Comparison of ENCODE assay signal across 9 mouse cellular contexts in genomic region chr2:128816916-128817315, GRCm38 (mm10). TPM values are rescaled to one million over a fixed set of nuclear protein-coding genes. Genes with fewer than 3 reads are reported as not detected.
A peak's percentile ranks its signal among the peaks of the same experiment; 100 is the strongest.
DNase-seq lines count a peak whose midpoint lies in the region; ATAC-seq and TF ChIP-seq lines count a peak whose summit lies in the region.
"Had no signal": no experiment of that assay in that cellular context is flagged by ENCODE, and none has a peak within 500 bp of the region (broad histone marks: within the 10 kb centered on the region; RNA-seq: fewer than 3 reads in every experiment).

No protein-coding gene starts in this region.

- 0 out of 2 replicates have a peak, but pooled peaks cover 3% of the 10 kb centered on the region for H3K79me2 ChIP-seq in CH12.LX (replicated peaks; ENCODE audit: control insufficient read depth, extremely low read depth, insufficient read depth, poor library complexity, severe bottlenecking)

- peak overlapping the region; percentile 51 for H3K9ac ChIP-seq in CH12.LX (ENCODE audit: insufficient read depth, low read depth)
- H3K9ac ChIP-seq in heart, embryonic 15.5 days = no peak overlapping the region
- no peak overlapping the region for H3K9ac ChIP-seq in liver, embryonic 14.5 days (replicated peaks)

- dilution Hi-C loops in CH12.LX (cut with MboI; ENCODE audit: extremely low pct_ligation_motif_present, extremely low pct_unique_long_range_greater_than_20kb, low sequenced_read_pairs) = no loop called here

- 46% methylated on average over 6 of the region's 6 CpGs for whole genome bisulfite sequencing in heart, embryonic 15.5 days
- WGBS in liver, embryonic 14.5 days (ENCODE audit: insufficient replicate concordance) = 44% methylated on average over 6 of the region's 6 CpGs

- H3K4me3 ChIP-seq in erythroblast, embryonic 14.5 days (replicated peaks) = peak overlapping the region; percentile 94
- H3K4me3 ChIP-seq in CH12.LX (replicated peaks in 1 of 3; ENCODE audit: low read depth in 2 of 3, low read length in 2 of 3, poor library complexity in 1 of 3) = peak overlapping the region in 2 of 3 experiments; percentile 73 to 76
- H3K4me3 ChIP-seq in heart, embryonic 15.5 days = peak overlapping the region; percentile 81
- H3K4me3 ChIP-seq in liver, embryonic 14.5 days (ENCODE audit: insufficient read depth in 1 of 2, low read depth in 2 of 2, low read length in 2 of 2) = peak overlapping the region in 1 of 2 experiments; percentile 84; a peak in 2 of 4 replicates

- peaks cover 3% of the 10 kb centered on the region; the same call in 1 of the 2 replicates for H3K36me3 ChIP-seq in erythroblast, embryonic 14.5 days (ENCODE audit: control insufficient read depth)
- peaks cover 0 to 7% of the 10 kb centered on the region in 2 experiments for H3K36me3 ChIP-seq in CH12.LX (replicated peaks in 1 of 2; ENCODE audit: control insufficient read depth in 1 of 2, insufficient read depth in 1 of 2, low read length in 1 of 2)
- H3K36me3 ChIP-seq in heart, embryonic 15.5 days = no peaks in the 10 kb centered on the region
- H3K36me3 ChIP-seq in liver, embryonic 14.5 days (replicated peaks; ENCODE audit: control insufficient read depth, insufficient read depth, low read depth) = no peaks in the 10 kb centered on the region

- H3K27ac ChIP-seq in CH12.LX (ENCODE audit: insufficient read depth, low read depth) = no peak overlapping the region
- peak overlapping the region; percentile 93 for H3K27ac ChIP-seq in heart, embryonic 15.5 days
- no peak overlapping the region for H3K27ac ChIP-seq in liver, embryonic 14.5 days

- no peak for DNase-seq in CH12.LX (ENCODE audit: extremely low read depth)
- DNase-seq in liver, embryonic 14.5 days (ENCODE audit: low read depth in 3 of 3, low spot score in 3 of 3) = no peak
- DNase-seq in right cerebral cortex, adult 2 months (ENCODE audit: low spot score in 2 of 2) = no peak
- DNase-seq in left cerebral cortex, adult 9 months (ENCODE audit: low spot score in 2 of 2) = no peak

- peaks cover 12% of the 10 kb centered on the region for H3K27me3 ChIP-seq in erythroblast, embryonic 14.5 days (ENCODE audit: control insufficient read depth)
- no peaks in the 10 kb centered on the region for H3K27me3 ChIP-seq in CH12.LX (replicated peaks)
- H3K27me3 ChIP-seq in heart, embryonic 15.5 days = no peaks in the 10 kb centered on the region
- no peaks in the 10 kb centered on the region; the same call in 1 of the 2 replicates for H3K27me3 ChIP-seq in liver, embryonic 14.5 days (ENCODE audit: control insufficient read depth, insufficient read depth, low read length)

- TF ChIP-seq EP300 in CH12.LX (IDR thresholded peaks at IDR 0.05; ENCODE audit: low read length) = no peak
- no peak for TF ChIP-seq EP300 in liver, embryonic 14.5 days (IDR thresholded peaks at IDR 0.05; ENCODE audit: low read depth)

- H3K4me1 ChIP-seq in erythroblast, embryonic 14.5 days (ENCODE audit: control insufficient read depth) = peaks cover 34% of the 10 kb centered on the region
- peaks cover 0 to 11% of the 10 kb centered on the region in 2 experiments; a peak in 3 of 4 replicates for H3K4me1 ChIP-seq in CH12.LX (ENCODE audit: control insufficient read depth in 1 of 2, insufficient read depth in 2 of 2)
- peaks cover 22% of the 10 kb centered on the region for H3K4me1 ChIP-seq in heart, embryonic 15.5 days (replicated peaks)
- peaks cover 2 to 13% of the 10 kb centered on the region in 2 experiments for H3K4me1 ChIP-seq in liver, embryonic 14.5 days (replicated peaks; ENCODE audit: control insufficient read depth in 2 of 2, insufficient read depth in 2 of 2, low read length in 1 of 2)

- in situ Hi-C loops in CH12.LX (cut with MboI; ENCODE audit: low pct_ligation_motif_present, low pct_unique_long_range_greater_than_20kb, low sequenced_read_pairs) = loop anchor here (5.0 kb wide), 1 partner anchor 120 kb away; the partner anchor contains the start of gene Mertk

- no peak for ATAC-seq in erythroblast, adult 5-6 weeks (replicated peaks; ENCODE audit: low FRiP score, poor library complexity, severe bottlenecking)
- ATAC-seq in heart, embryonic 15.5 days (replicated peaks; ENCODE audit: insufficient number of reproducible peaks, insufficient read depth, low FRiP score, low read depth) = no peak
- no peak for ATAC-seq in liver, embryonic 14.5 days (ENCODE audit: insufficient read depth)
- ATAC-seq in CD4-positive, CD25-positive, alpha-beta regulatory T cell, adult 4 months = no peak

- TF ChIP-seq RAD21 in CH12.LX (IDR thresholded peaks at IDR 0.05; ENCODE audit: low read depth, low read length) = no peak

- no peaks in the 10 kb centered on the region for H3K9me3 ChIP-seq in erythroblast, embryonic 14.5 days (ENCODE audit: control insufficient read depth, low read length)
- no peaks in the 10 kb centered on the region for H3K9me3 ChIP-seq in CH12.LX (replicated peaks; ENCODE audit: low read length)
- no peaks in the 10 kb centered on the region for H3K9me3 ChIP-seq in heart, embryonic 15.5 days (replicated peaks)
- no peaks in the 10 kb centered on the region for H3K9me3 ChIP-seq in liver, embryonic 14.5 days (ENCODE audit: control insufficient read depth, low read length)

- no peak for TF ChIP-seq POLR2A in CH12.LX (IDR thresholded peaks at IDR 0.05; ENCODE audit: low read depth, low read length)

- TF ChIP-seq CTCF in CH12.LX (conservative IDR thresholded peaks at IDR 0.05 in 1 of 2, IDR thresholded peaks at IDR 0.05 in 1 of 2; ENCODE audit: low read depth in 2 of 2, low read length in 2 of 2) = no peak
- no peak for TF ChIP-seq CTCF in liver, embryonic 14.5 days (IDR thresholded peaks at IDR 0.05; ENCODE audit: low read depth)

- H3K4me2 ChIP-seq in CH12.LX (ENCODE audit: insufficient read depth, low read depth, poor library complexity, severe bottlenecking) = peak overlapping the region; percentile 62
- peak overlapping the region; percentile 85 for H3K4me2 ChIP-seq in heart, embryonic 15.5 days
- peak overlapping the region; percentile 68 for H3K4me2 ChIP-seq in liver, embryonic 14.5 days (ENCODE audit: low read depth)

TF ChIP-seq in CH12.LX, 34 proteins besides CTCF, POLR2A, EP300 and RAD21:
- TF ChIP-seq TBP (conservative IDR thresholded peaks at IDR 0.05; ENCODE audit: low read depth, low read length) (peak; percentile 68; the same call in 1 of the 2 replicates), JUN (IDR thresholded peaks at IDR 0.05; ENCODE audit: insufficient read depth, low read depth, low read length) (no peak)

RNA-seq across cellular contexts. Expression of gene Tmem87b, which starts 1.0 kb away (rescaled TPM):
- polyA plus RNA-seq in erythroblast, embryonic 14.5 days (2012) = 0.05 and 0.08 TPM in 2 replicates
- total RNA-seq in erythroblast, adult 5-6 weeks (2015; ENCODE audit: low replicate concordance) = 2.3 and 4.4 TPM in 2 replicates
- 1.4 and 3.4 TPM in 2 replicates for total RNA-seq in erythroblast, adult 5-6 weeks (2017; ENCODE audit: low replicate concordance)
- total RNA-seq in CH12.LX (2012; rRNA removed) (4.3 and 5.3 TPM in 2 replicates), CH12.LX (2014; rRNA removed) (6.6 and 8.1 TPM in 2 replicates)
- polyA plus RNA-seq in CH12.LX (2012; ENCODE audit: insufficient read length, low read depth) = 5.4 and 6.2 TPM in 2 replicates
- 26.4 and 27.2 TPM in 2 replicates for polyA plus RNA-seq in heart, embryonic 15.5 days (2015; fragmentation: Nextera tagmentation; extraction: Ambion mirVana)
- polyA plus RNA-seq in liver, embryonic 14.5 days (2012; rRNA removed) = 3.0 and 4.2 TPM in 2 replicates
- polyA plus RNA-seq in liver, embryonic 14.5 days (2014; fragmentation: Nextera tagmentation; extraction: Ambion mirVana) = 6.7 and 7.6 TPM in 2 replicates
- polyA plus RNA-seq in CD4-positive, CD25-positive, alpha-beta regulatory T cell, adult 4 months (2017; shearing (Covaris generic)) = 10 to 100 TPM; 18.4 to 22.1 TPM

RNA-seq across cellular contexts. Expression of gene Fbln7, which starts 45.9 kb away (rescaled TPM):
- polyA plus RNA-seq in erythroblast, embryonic 14.5 days (2012) = not detected in 2 replicates
- not detected in 2 replicates for total RNA-seq in erythroblast, adult 5-6 weeks (2015; ENCODE audit: low replicate concordance)
- total RNA-seq in erythroblast, adult 5-6 weeks (2017; ENCODE audit: low replicate concordance) = 0.09 TPM in 1 of 2 replicates, not detected in the other
- not detected in 2 replicates for total RNA-seq in CH12.LX (2012; rRNA removed)
- not detected in 2 replicates for total RNA-seq in CH12.LX (2014; rRNA removed)
- polyA plus RNA-seq in CH12.LX (2012; ENCODE audit: insufficient read length, low read depth) = not detected in 2 replicates
- polyA plus RNA-seq in heart, embryonic 15.5 days (2015; fragmentation: Nextera tagmentation; extraction: Ambion mirVana) = 1.2 and 2.7 TPM in 2 replicates
- 0.15 and 0.17 TPM in 2 replicates for polyA plus RNA-seq in liver, embryonic 14.5 days (2012; rRNA removed)
- polyA plus RNA-seq in liver, embryonic 14.5 days (2014; fragmentation: Nextera tagmentation; extraction: Ambion mirVana) = 0.33 TPM in 2 replicates
- polyA plus RNA-seq in CD4-positive, CD25-positive, alpha-beta regulatory T cell, adult 4 months (2017; shearing (Covaris generic)) = not detected
- total RNA-seq: granulocyte monocyte progenitor cell, adult 5-6 weeks had no signal
